Mouse (Mus musculus): ENCODE results near the gene Lgi1. TPM values are rescaled to one million over a fixed set of nuclear protein-coding genes. Genes with fewer than 3 reads are reported as not detected.

Gene Lgi1
- not detected in 4 replicates for total RNA-seq (2023; ENCODE audit: inconsistent age)

GRCm38 (mm10) chr19:38264505-38265500 lies at the start of gene Lgi1:
Gene Lgi1, plus strand, starts transcription at chr19:38264536.

DNA sequence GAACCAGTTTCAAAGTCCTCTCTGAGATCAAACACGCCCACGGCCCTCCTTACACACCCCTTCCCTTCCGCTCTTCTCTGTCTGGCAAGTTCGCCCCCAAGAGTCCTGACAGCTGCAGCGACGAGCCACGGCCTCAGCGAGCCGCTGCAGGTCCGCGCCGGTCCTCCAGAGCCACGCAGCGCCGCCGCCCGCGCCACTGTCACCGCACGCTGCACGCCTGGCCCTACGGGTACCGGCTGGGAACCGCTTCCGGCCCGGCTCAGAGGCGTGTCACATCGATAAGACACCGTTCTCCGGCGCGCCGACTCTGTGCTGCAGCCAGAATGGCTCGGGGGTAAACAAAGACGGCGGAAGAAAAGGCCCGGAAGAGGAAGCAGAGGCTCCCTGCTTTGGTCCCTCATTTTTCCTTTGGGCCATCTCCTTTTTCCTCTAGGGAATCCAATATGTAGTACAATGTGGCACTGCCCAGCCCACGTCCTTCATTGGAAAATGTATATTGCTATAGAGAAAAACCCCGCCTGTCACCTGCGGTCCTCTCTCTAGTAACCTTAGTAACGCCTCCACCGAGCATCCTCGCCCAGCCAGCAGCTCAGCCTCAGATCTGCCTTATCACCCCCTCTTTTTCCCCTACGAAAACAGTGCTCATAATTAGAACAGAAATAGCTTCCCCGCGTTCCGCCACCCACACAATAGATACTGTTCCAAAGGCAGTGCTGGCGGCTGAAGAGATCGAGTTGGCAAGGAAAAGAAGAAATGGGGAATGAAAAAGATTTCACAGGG lies 40.2 kb upstream of the Lgi1 start, which contains the start of gene Fra10ac1:
Gene Fra10ac1 (minus strand): TSS at position 252 of the 780 bp plus-strand sequence.

Other genes with a start within 250 kb of the Lgi1 start
- 39.6 to 48.7 TPM (median 41.6 TPM) in 4 replicates for gene Myof, start 221.0 kb upstream of the Lgi1 start, total RNA-seq (2023; ENCODE audit: inconsistent age)
- gene Cep55, start 209.5 kb upstream of the Lgi1 start, total RNA-seq (2023; ENCODE audit: inconsistent age): 1.7 to 3.9 TPM (median 2.3 TPM) in 4 replicates
- not detected in 4 replicates for gene Ffar4, start 167.5 kb upstream of the Lgi1 start, total RNA-seq (2023; ENCODE audit: inconsistent age)
- gene Rbp4, start 139.3 kb upstream of the Lgi1 start, total RNA-seq (2023; ENCODE audit: inconsistent age): not detected in 4 replicates
- not detected in 4 replicates for gene Pde6c, start 131.8 kb upstream of the Lgi1 start, total RNA-seq (2023; ENCODE audit: inconsistent age)
- 21.7 to 25.1 TPM (median 23.3 TPM) in 4 replicates for gene Fra10ac1, start 40.4 kb upstream of the Lgi1 start, total RNA-seq (2023; ENCODE audit: inconsistent age)
- gene Slc35g1, start 131.4 kb downstream of the Lgi1 start, total RNA-seq (2023; ENCODE audit: inconsistent age): 0.63 to 1.4 TPM (median 1.3 TPM) in 4 replicates
- gene Plce1, start 216.6 kb downstream of the Lgi1 start, total RNA-seq (2023; ENCODE audit: inconsistent age): not detected in 4 replicates